Mouse (Mus musculus) frontal cortex, adult 2 months (tissue): Measurements from ENCODE around the gene B3gnt6. TPM values are rescaled to one million over a fixed set of nuclear protein-coding genes. Genes with fewer than 3 reads are reported as not detected.

Experiments
- DNase-seq, 2 experiments: peaks; one replicate each; pipeline ENCODE4 v3.0.0; 2022; ENCODE audit warnings: low spot score in 1 of 2; ENCODE audit errors: extremely low spot score in 1 of 2
- polyA plus RNA-seq: library from polyadenylated mRNA; depleted of rRNA; stranded (reverse); fragments of >200 nt; gene quantifications from 2 replicates; pipeline ENCODE4 v1.2.3, GENCODE M21; 2012; rRNA removed

Gene B3gnt6
- polyA plus RNA-seq, 1 experiment: 0.44 TPM

GRCm38 (mm10) chr7:98152400-98152799, 46.9 kb downstream of the B3gnt6 start:
- no peak for DNase-seq

- no peak for DNase-seq
These were observed 48.8 kb downstream of the B3gnt6 start for GRCm38 (mm10) chr7:98150525-98150924.

- DNase-seq: no peak
These were observed 49.5 kb downstream of the B3gnt6 start for GRCm38 (mm10) chr7:98149802-98150201.

GRCm38 (mm10) chr7:98148721-98149407, 50.4 kb downstream of the B3gnt6 start:
- DNase-seq: no peak

GRCm38 (mm10) chr7:98147766-98148165, 51.5 kb downstream of the B3gnt6 start:
- no peak for DNase-seq

- DNase-seq: peak in 1 of 2 experiments; percentile 31
These were observed 52.8 kb downstream of the B3gnt6 start for GRCm38 (mm10) chr7:98146447-98146845.

- peak; percentile 28 to 45 for DNase-seq
These were observed 53.3 kb downstream of the B3gnt6 start for GRCm38 (mm10) chr7:98145842-98146446.

- no peak for DNase-seq
These were observed 53.9 kb downstream of the B3gnt6 start, which contains the start of gene Omp for GRCm38 (mm10) chr7:98145402-98145801. TSS of gene Omp (minus strand) at chr7:98145502.

- DNase-seq: no peak
These were observed 56.6 kb downstream of the B3gnt6 start for GRCm38 (mm10) chr7:98142648-98143047.

Other genes starting within 250 kb of the B3gnt6 start
- gene Myo7a, start 80.0 kb downstream of the B3gnt6 start, polyA plus RNA-seq: 20.3 and 21.0 TPM in 2 replicates
- 22.2 and 28.1 TPM in 2 replicates for gene Omp, start 54.0 kb downstream of the B3gnt6 start, polyA plus RNA-seq
- gene Capn5, start 21.2 kb downstream of the B3gnt6 start, polyA plus RNA-seq: 28.7 and 29.4 TPM in 2 replicates
- gene Acer3, start 121.7 kb upstream of the B3gnt6 start, polyA plus RNA-seq: 10.7 and 13.6 TPM in 2 replicates
- gene Tsku, start 161.8 kb upstream of the B3gnt6 start, polyA plus RNA-seq: 4.1 and 4.8 TPM in 2 replicates
- not detected in 2 replicates for gene Gucy2d, start 240.9 kb upstream of the B3gnt6 start, polyA plus RNA-seq